Mouse (Mus musculus) E14TG2a.4 (cell line): ENCODE data around the gene Nrf1.
A peak's percentile ranks its signal among the peaks of the same experiment; 100 is the strongest.

Experiments
- H3K27me3 ChIP-seq: 2 replicates; pipeline ENCODE4 v1.6.1; 2014; ENCODE audit warnings: low read length, control low read depth; ENCODE audit not compliant: insufficient read depth
- H3K36me3 ChIP-seq: 2 replicates; pipeline ENCODE4 v1.6.1; 2014; ENCODE audit warnings: low read length, control low read depth; ENCODE audit not compliant: insufficient read depth
- H3K4me1 ChIP-seq: replicated peaks from 2 replicates; pipeline ENCODE4 v1.6.1; 2014; ENCODE audit warnings: low read depth, low read length, control low read depth
- H3K4me3 ChIP-seq: replicated peaks from 2 replicates; pipeline ENCODE4 v1.5.1; 2014; ENCODE audit warnings: mild to moderate bottlenecking, low read length
- H3K9me3 ChIP-seq: 2 replicates; pipeline ENCODE4 v1.6.1; 2014; ENCODE audit warnings: low read length, control low read depth
- CTCF ChIP-seq: conservative IDR thresholded peaks from 2 replicates; pipeline ENCODE4 v1.5.1; 2014; ENCODE audit warnings: low read length
- NANOG ChIP-seq: IDR thresholded peaks from 2 replicates; pipeline ENCODE4 v1.6.1; 2014; ENCODE audit warnings: borderline replicate concordance, low read length, mixed read lengths
- POU5F1 ChIP-seq: IDR thresholded peaks from 2 replicates; pipeline ENCODE4 v1.6.1; 2014; ENCODE audit warnings: low read length, borderline replicate concordance

Gene Nrf1

DNA sequence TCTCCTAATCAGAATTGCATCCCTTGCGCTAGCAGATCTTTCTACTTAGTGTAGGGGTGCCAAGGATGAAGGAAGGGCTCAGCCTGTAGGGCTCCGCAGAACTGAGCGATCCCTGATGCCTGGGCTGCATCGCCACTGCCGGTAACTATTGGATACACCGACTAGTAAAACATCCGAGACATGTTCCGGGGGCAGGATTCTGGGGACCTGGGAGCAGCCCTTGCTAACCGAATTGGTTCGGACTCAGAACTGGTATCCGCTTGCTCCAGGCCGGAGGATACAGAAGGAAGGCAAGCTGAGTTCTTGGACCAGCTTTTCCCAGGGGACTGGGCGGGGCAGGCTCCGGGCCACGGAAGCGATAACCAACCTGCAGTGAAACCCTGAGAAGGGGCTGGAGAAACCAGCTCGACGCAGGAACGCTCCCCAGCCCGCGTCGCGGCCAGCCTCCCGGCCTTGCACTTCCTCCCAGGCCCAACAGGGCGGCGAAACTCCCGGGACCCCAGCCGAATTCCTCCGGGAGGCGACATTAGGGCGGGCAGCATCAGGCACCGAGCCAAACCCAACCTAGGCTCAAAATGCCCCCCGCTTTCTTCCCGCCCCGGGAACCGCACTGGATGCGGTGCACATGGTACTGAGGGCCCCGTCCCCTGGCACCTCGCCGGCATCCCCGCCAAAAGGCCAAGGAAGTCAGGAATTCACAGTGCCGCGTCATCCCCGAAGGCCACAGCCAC lies 125.2 kb downstream of the Nrf1 start:
- Histone ChIP-seq H3K9me3 (no peaks in the 10 kb centered on the region), H3K36me3 (peaks cover 49% of the 10 kb centered on the region), H3K4me3 (peak overlapping the region; percentile 99), H3K4me1 (peaks cover 70% of the 10 kb centered on the region), H3K27me3 (peaks cover 6% of the 10 kb centered on the region; the same call in 1 of the 2 replicates)
- TF ChIP-seq POU5F1 = no peak
- peak; percentile 57 for TF ChIP-seq CTCF

DNA sequence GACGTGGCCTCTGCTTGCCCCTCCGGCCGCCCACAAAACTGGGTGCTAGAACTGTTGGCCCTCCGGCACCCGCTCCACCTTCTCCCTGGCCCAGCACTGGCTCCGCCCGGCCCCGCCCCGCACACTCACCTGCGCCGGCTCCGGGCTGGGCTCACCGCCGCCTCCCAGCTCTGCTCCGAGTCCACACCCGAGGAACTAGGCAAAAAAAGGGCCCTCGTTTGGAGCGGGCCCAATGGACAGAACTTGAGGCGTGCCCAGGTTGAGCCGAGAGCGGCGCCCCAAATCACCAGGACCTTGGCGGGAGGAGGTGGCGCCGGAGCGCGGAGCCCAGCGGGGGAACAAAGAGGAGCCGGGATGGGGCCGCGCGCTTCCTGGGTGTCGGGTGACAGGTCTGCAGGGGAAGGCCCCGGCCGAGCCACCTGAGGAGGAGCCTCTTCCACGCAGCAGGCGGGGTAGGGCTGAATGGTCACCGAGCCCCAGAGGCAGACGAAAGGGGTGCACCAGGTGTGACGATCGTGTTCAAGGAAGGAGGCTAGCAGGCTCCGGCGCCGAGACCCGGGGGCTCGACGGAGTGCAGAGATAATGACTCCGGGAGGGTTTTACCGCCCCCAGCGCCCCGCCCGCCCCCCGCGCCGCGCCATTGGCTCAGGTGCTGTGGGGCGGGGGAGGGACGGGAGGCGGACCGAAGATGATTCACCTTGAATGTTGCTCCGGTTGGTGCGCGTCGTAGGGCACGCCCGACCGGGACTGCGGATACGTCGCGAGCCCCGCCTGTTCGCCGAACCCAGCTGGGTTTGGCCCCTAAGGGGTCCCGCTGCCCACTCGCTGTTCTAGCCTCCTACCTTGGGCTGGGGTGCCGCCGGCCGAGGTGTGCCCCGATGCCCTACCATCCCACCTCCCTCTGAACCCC lies 126.0 kb downstream of the Nrf1 start:
- Histone ChIP-seq H3K9me3 (no peaks in the 10 kb centered on the region), H3K27me3 (peaks cover 6% of the 10 kb centered on the region; the same call in 1 of the 2 replicates), H3K4me1 (peaks cover 70% of the 10 kb centered on the region), H3K36me3 (peaks cover 41% of the 10 kb centered on the region), H3K4me3 (peak overlapping the region; percentile 99)
- TF ChIP-seq NANOG (no peak), POU5F1 (no peak), CTCF (no peak)

DNA sequence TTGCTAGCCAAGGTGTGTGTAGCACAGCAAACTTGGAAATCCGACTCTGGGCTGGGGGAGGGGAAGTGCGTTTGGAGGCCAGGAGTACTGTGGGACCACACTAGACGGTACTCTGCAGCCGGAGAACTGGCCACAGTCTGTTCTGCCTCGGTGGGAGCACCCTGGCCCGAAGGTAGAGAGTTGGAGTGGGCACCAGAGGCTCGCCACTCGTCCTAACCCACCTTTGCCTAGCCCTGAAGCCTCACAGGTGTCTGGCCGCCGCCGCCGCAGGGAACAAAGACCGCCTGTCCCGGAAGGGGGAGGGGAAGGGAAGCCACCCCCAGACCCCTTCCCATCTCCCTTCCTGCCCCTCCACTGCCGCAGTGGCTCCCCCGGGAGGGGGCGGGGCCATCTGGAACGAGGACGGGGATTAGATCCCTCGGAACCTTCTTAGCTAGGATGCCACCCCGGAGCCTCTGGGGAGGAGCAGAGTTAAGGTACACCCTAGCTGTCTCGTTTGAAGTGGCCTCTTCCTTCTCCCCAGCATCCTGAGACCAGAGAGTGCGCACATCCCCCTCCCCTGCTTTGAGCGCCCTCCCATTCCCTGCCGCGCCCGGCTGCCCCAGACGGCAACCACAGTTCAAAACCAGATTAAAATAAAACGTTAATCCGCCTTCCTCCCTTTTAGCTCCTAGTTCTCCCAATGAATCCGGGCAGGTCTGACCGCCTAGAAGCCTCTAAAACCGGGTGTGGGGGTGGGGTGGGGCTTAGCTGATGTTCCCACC lies 126.9 kb downstream of the Nrf1 start:
- peaks cover 33% of the 10 kb centered on the region for H3K36me3 ChIP-seq
- H3K9me3 ChIP-seq = no peaks in the 10 kb centered on the region
- H3K4me3 ChIP-seq = peak overlapping the region; percentile 99
- H3K4me1 ChIP-seq = peaks cover 67% of the 10 kb centered on the region
- peaks cover 6% of the 10 kb centered on the region; the same call in 1 of the 2 replicates for H3K27me3 ChIP-seq
- TF ChIP-seq POU5F1 = no peak
- no peak for TF ChIP-seq NANOG
- TF ChIP-seq CTCF = no peak

DNA sequence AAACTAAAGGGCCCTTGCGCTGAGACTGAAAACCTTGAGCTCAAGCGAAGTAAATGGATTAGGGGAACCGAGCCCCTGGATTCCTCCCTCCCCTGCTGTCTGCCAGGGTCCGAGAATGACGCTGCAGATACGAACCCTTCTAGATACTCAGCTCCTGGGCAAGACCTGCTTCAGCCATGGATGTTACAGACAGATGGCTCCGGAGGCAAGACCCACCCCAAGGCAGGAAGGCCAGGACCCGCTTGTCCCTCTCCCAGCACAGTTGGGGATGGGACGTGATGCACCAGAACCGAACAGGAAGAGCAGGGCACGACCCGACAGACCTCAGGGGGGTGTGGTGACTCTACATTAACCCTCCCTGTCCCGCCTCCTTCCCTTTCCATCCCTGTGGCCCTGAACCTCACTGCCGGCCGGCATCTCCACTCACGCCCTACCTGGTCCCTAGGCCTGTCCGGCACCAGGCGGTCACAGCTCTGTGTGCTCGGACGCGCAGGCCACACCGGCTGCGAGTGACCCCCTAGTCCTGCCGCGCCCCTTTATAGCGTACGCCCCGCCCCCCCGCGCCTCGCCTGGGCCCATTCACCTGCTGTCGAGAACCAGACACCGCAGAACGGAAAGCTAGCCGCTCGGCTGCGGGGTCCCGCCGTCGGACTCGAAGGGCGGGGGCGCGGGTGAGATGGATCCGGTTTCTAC lies 127.6 kb downstream of the Nrf1 start:
- Histone ChIP-seq H3K27me3 (peaks cover 6% of the 10 kb centered on the region; the same call in 1 of the 2 replicates), H3K4me3 (peak overlapping the region; percentile 99), H3K9me3 (no peaks in the 10 kb centered on the region), H3K4me1 (peaks cover 67% of the 10 kb centered on the region), H3K36me3 (peaks cover 26% of the 10 kb centered on the region)
- TF ChIP-seq POU5F1 = no peak
- TF ChIP-seq CTCF = no peak
- no peak for TF ChIP-seq NANOG

DNA sequence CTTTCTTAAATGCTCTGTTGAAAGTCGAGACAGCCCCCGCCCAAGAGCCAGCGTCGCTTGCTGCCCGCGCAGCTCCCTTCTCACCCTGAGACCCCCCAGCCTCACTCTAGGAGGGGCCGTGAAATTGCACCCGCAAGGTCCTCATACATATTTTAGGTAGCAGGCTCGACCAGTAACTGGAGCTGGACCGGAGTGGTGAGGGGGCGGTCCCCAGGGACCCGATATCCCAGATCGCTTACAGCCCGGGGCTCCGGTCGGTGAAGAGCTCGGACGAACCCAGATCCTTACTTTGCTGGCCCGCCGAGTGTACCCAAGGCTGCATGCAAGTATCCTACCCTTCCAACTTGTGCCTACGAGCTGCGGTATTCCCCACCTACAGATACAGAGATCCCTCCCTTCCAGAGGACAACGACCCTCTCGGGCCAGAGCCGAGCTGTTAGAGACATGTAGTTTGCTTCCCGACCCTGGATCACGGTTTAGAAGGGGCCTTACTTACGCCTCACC lies 128.2 kb downstream of the Nrf1 start:
- H3K4me3 ChIP-seq = peak overlapping the region; percentile 99
- H3K36me3 ChIP-seq = peaks cover 20% of the 10 kb centered on the region
- no peaks in the 10 kb centered on the region for H3K9me3 ChIP-seq
- H3K27me3 ChIP-seq = peaks cover 6% of the 10 kb centered on the region; the same call in 1 of the 2 replicates
- TF ChIP-seq CTCF (no peak), POU5F1 (no peak), NANOG (no peak)
- H3K4me1 ChIP-seq = peaks cover 67% of the 10 kb centered on the region

DNA sequence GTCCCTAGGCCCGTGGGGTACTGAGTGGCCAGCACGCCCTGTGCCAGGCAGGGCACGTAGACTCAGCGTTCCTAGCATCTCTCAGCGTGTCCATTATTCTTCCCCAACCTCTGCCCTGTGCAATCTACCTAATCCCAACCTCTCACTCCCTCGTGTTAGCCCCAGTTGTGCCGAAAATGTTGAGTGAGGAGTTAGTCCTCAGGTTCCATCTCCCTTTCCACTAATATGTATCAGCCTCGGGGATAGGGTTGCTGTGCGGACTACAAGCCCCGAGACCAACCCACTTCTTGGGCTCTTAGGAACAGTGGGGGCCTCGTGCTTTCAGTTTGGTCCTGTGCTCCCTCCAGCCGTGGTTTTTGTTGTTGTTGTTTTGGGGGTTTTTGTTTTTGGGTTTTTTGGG lies 128.7 kb downstream of the Nrf1 start:
- H3K27me3 ChIP-seq = peaks cover 6% of the 10 kb centered on the region; the same call in 1 of the 2 replicates
- no peaks in the 10 kb centered on the region for H3K9me3 ChIP-seq
- peaks cover 19% of the 10 kb centered on the region for H3K36me3 ChIP-seq
- TF ChIP-seq CTCF (no peak), POU5F1 (no peak), NANOG (no peak)
- H3K4me1 ChIP-seq = peaks cover 67% of the 10 kb centered on the region
- peak overlapping the region; percentile 99 for H3K4me3 ChIP-seq

DNA sequence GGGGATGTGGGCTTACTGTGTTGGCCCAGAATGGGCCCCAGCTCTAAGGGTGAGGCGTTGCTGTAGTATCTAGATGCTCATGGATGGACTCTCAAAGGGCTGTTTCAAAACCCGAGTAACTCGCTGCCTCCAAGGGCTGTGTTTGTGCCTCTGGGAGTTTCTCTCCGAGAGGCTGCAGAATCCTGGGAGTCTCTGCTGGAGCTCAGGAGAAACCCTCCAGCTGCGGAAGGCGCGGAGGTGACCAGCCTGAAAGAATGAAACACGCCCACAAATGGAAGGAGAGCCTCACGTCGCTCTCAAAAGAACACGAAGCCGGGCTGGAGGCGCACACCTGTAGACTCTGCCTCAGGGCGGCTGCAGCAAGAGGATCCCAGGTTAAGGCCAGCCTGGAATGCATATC lies 129.5 kb downstream of the Nrf1 start:
- TF ChIP-seq NANOG = no peak
- TF ChIP-seq CTCF = no peak
- TF ChIP-seq POU5F1 = no peak
- Histone ChIP-seq H3K9me3 (no peaks in the 10 kb centered on the region), H3K4me3 (peak overlapping the region; percentile 99), H3K36me3 (peaks cover 18% of the 10 kb centered on the region), H3K27me3 (peaks cover 6% of the 10 kb centered on the region; the same call in 1 of the 2 replicates), H3K4me1 (peaks cover 67% of the 10 kb centered on the region)
